Mouse (Mus musculus) MEL (cell line): ENCODE measurements around the gene Surf4. TPM values are rescaled to one million over a fixed set of nuclear protein-coding genes. Genes with fewer than 3 reads are reported as not detected.

Experiments
- DNase-seq: peaks from one replicate; pipeline ENCODE4 v3.0.0; 2011; ENCODE audit warnings: low read depth, low spot score
- H3K27ac ChIP-seq: 2 replicates; pipeline ENCODE4 v1.5.1; 2012; ENCODE audit warnings: low read depth, mild to moderate bottlenecking, control low read depth, low read length, moderate library complexity; ENCODE audit not compliant: control insufficient read depth
- H3K27me3 ChIP-seq, 2 experiments: fragments of 150-350 bp in 1 of 2; sonication (generic) in 1 of 2; 2 replicates each; pipeline ENCODE4 v1.6.1; 2012; ENCODE audit warnings: low read length in 2 of 2, mild to moderate bottlenecking in 2 of 2, improper control_type of control experiment in 1 of 2, moderate library complexity in 1 of 2; ENCODE audit not compliant: insufficient read depth in 2 of 2, control insufficient read depth in 1 of 2
- H3K36me3 ChIP-seq, 2 experiments: 2 replicates each; pipeline ENCODE4 v1.6.1; 2012 to 2014; ENCODE audit warnings: low read length in 2 of 2, improper control_type of control experiment in 1 of 2, inconsistent platforms in 1 of 2, mild to moderate bottlenecking in 1 of 2; ENCODE audit not compliant: insufficient read depth in 2 of 2, control insufficient read depth in 1 of 2
- H3K4me1 ChIP-seq, 2 experiments: fragments of 150-350 bp in 1 of 2; sonication (generic) in 1 of 2; 2 replicates each; pipeline ENCODE4 v1.6.1; 2012; ENCODE audit warnings: low read length in 2 of 2, improper control_type of control experiment in 1 of 2, mild to moderate bottlenecking in 1 of 2; ENCODE audit not compliant: insufficient read depth in 2 of 2, control insufficient read depth in 1 of 2
- H3K4me3 ChIP-seq, 2 experiments: fragments of 150-350 bp in 1 of 2; sonication (generic) in 1 of 2; 2 replicates each; pipeline ENCODE4 v1.5.1; 2012; ENCODE audit warnings: low read depth in 2 of 2, low read length in 2 of 2, mild to moderate bottlenecking in 2 of 2, moderate library complexity in 2 of 2, control low read depth in 1 of 2, improper control_type of control experiment in 1 of 2; ENCODE audit not compliant: control insufficient read depth in 1 of 2, insufficient read depth in 1 of 2
- H3K79me2 ChIP-seq: 2 replicates; pipeline ENCODE4 v1.6.1; 2012; ENCODE audit warnings: mild to moderate bottlenecking, low read length, moderate library complexity; ENCODE audit not compliant: control insufficient read depth, poor library complexity, insufficient read depth
- H3K9ac ChIP-seq: 2 replicates; pipeline ENCODE4 v1.6.1; 2012; ENCODE audit warnings: low read depth, mild to moderate bottlenecking, control low read depth, low read length, moderate library complexity; ENCODE audit not compliant: control insufficient read depth, poor library complexity, severe bottlenecking
- H3K9me3 ChIP-seq: fragments of 150-350 bp; sonication (generic); replicated peaks from 2 replicates; pipeline ENCODE4 v1.6.1; 2012; ENCODE audit warnings: mild to moderate bottlenecking, low read length, improper control_type of control experiment, moderate library complexity; ENCODE audit not compliant: insufficient read depth
- BHLHE40 ChIP-seq: IDR thresholded peaks from 2 replicates; pipeline ENCODE4 v1.6.1; 2012; ENCODE audit warnings: low read depth, mild to moderate bottlenecking, inconsistent platforms, low read length, improper control_type of control experiment, borderline replicate concordance
- CTCF ChIP-seq, 3 experiments: IDR thresholded peaks in 2 of 3; conservative IDR thresholded peaks in 1 of 3; 2 replicates each; pipeline ENCODE4 v1.5.1; 2011 to 2012; ENCODE audit warnings: low read length in 3 of 3, low read depth in 2 of 3, mild to moderate bottlenecking in 2 of 3, improper control_type of control experiment in 1 of 3, inconsistent platforms in 1 of 3, mixed read lengths in 1 of 3, moderate library complexity in 1 of 3; ENCODE audit not compliant: control insufficient read depth in 1 of 3, insufficient read depth in 1 of 3, poor library complexity in 1 of 3, severe bottlenecking in 1 of 3
- EP300 ChIP-seq, 2 experiments: IDR thresholded peaks; 2 replicates each; pipeline ENCODE4 v1.6.1; 2011; ENCODE audit warnings: improper control_type of control experiment in 2 of 2, low read length in 2 of 2, low read depth in 1 of 2, mild to moderate bottlenecking in 1 of 2
- GATA1 ChIP-seq: IDR thresholded peaks from 2 replicates; pipeline ENCODE4 v1.6.1; 2011; ENCODE audit warnings: low read depth, low read length, improper control_type of control experiment
- JUND ChIP-seq: IDR thresholded peaks from 2 replicates; pipeline ENCODE4 v1.6.1; 2011; ENCODE audit warnings: low read depth, mild to moderate bottlenecking, improper control_type of control experiment, low read length
- KAT2A ChIP-seq: conservative IDR thresholded peaks from 2 replicates; pipeline ENCODE4 v1.6.1; 2012; ENCODE audit warnings: low read depth, low read length, improper control_type of control experiment, inconsistent platforms
- MEF2A ChIP-seq: IDR thresholded peaks from 2 replicates; pipeline ENCODE4 v1.6.1; 2014; ENCODE audit warnings: low read depth, mild to moderate bottlenecking, inconsistent platforms, low read length, improper control_type of control experiment; ENCODE audit not compliant: poor library complexity, insufficient replicate concordance, severe bottlenecking; ENCODE audit errors: extremely low read depth
- MXI1 ChIP-seq: IDR thresholded peaks from 2 replicates; pipeline ENCODE4 v1.6.1; 2011; ENCODE audit warnings: mild to moderate bottlenecking, low read depth, low read length, improper control_type of control experiment
- MYC ChIP-seq: IDR thresholded peaks from 2 replicates; pipeline ENCODE4 v1.6.1; 2011; ENCODE audit warnings: low read depth, mild to moderate bottlenecking, low read length, improper control_type of control experiment, moderate library complexity
- NELFE ChIP-seq: IDR thresholded peaks from 2 replicates; pipeline ENCODE4 v1.6.1; 2011; ENCODE audit warnings: low read depth, low read length, improper control_type of control experiment
- RAD21 ChIP-seq: IDR thresholded peaks from 2 replicates; pipeline ENCODE4 v1.6.1; 2011; ENCODE audit warnings: mild to moderate bottlenecking, low read depth, low read length, improper control_type of control experiment
- SMC3 ChIP-seq: IDR thresholded peaks from 2 replicates; pipeline ENCODE4 v1.6.1; 2011; ENCODE audit warnings: low read depth, low read length, improper control_type of control experiment
- TAL1 ChIP-seq: IDR thresholded peaks from 2 replicates; pipeline ENCODE4 v1.6.1; 2012; ENCODE audit warnings: mild to moderate bottlenecking, inconsistent platforms, low read length, moderate library complexity, mixed read lengths
- TBP ChIP-seq: IDR thresholded peaks from 2 replicates; pipeline ENCODE4 v1.8.0; 2011; ENCODE audit warnings: low read depth, low read length, improper control_type of control experiment
- UBTF ChIP-seq: IDR thresholded peaks from 2 replicates; pipeline ENCODE4 v1.6.1; 2012; ENCODE audit warnings: low read depth, mild to moderate bottlenecking, inconsistent platforms, low read length, improper control_type of control experiment, moderate library complexity, borderline replicate concordance; ENCODE audit not compliant: insufficient read depth
- USF2 ChIP-seq, 2 experiments: IDR thresholded peaks; 2 replicates each; pipeline ENCODE4 v1.6.1; 2011 to 2012; ENCODE audit warnings: improper control_type of control experiment in 2 of 2, low read length in 2 of 2, borderline replicate concordance in 1 of 2, inconsistent platforms in 1 of 2, low read depth in 1 of 2, mild to moderate bottlenecking in 1 of 2; ENCODE audit not compliant: insufficient read depth in 1 of 2
- ZC3H11A ChIP-seq: IDR thresholded peaks from 2 replicates; pipeline ENCODE4 v1.6.1; 2012; ENCODE audit warnings: low read depth, mild to moderate bottlenecking, inconsistent platforms, low read length, improper control_type of control experiment
- ZMIZ1 ChIP-seq: IDR thresholded peaks from 2 replicates; pipeline ENCODE4 v1.6.1; 2012; ENCODE audit warnings: low read depth, mild to moderate bottlenecking, inconsistent platforms, low read length, improper control_type of control experiment, moderate library complexity
- ZNF384 ChIP-seq: IDR thresholded peaks from 2 replicates; pipeline ENCODE4 v1.6.1; 2012; ENCODE audit warnings: low read depth, mild to moderate bottlenecking, inconsistent platforms, low read length, improper control_type of control experiment
- polyA plus RNA-seq, 2 experiments: library from polyadenylated mRNA; stranded (reverse) in 1 of 2; unstranded in 1 of 2; fragments of >175 nt in 1 of 2; fragments of >200 nt in 1 of 2; gene quantifications; 2 replicates each; pipeline versions ENCODE4 v1.2.1 to v1.2.4; 2012; ENCODE audit warnings: low replicate concordance in 2 of 2, low read depth in 1 of 2; ENCODE audit not compliant: insufficient read length in 2 of 2, insufficient read depth in 1 of 2, missing spikeins in 1 of 2
- total RNA-seq: library from RNA; depleted of rRNA; stranded (reverse); fragments of 300-350 nt; gene quantifications from 2 replicates; pipeline ENCODE4 v1.2.3, GENCODE M21; 2012

Surf4 gene
- total and polyA plus RNA-seq, 3 experiments, result 152 to 252 TPM; not detected in 1

- TF ChIP-seq JUND, result no peak
- TF ChIP-seq KAT2A, result no peak
- TF ChIP-seq TBP, result no peak
- TF ChIP-seq MEF2A, result no peak
- no peak for TF ChIP-seq MXI1
- no peak for TF ChIP-seq EP300 (IDR thresholded peaks at IDR 0.05; ENCODE audit: low read depth in 1 of 2, low read length in 2 of 2)
- no peak for TF ChIP-seq TAL1
- no peak for TF ChIP-seq ZMIZ1
- TF ChIP-seq ZNF384, result no peak
- TF ChIP-seq ZC3H11A, result peak; percentile 28
- no peak for TF ChIP-seq UBTF
- no peak for TF ChIP-seq MYC
- TF ChIP-seq CTCF (IDR thresholded peaks at IDR 0.05 in 2 of 3, conservative IDR thresholded peaks at IDR 0.05 in 1 of 3; ENCODE audit: control insufficient read depth in 1 of 3, insufficient read depth in 1 of 3, low read depth in 2 of 3, low read length in 3 of 3, poor library complexity in 1 of 3, severe bottlenecking in 1 of 3), result peak; percentile 25 to 60 (median 45); a peak in 5 of 6 replicates
- TF ChIP-seq RAD21, result peak; percentile 38
- TF ChIP-seq SMC3, result peak; percentile 57
- TF ChIP-seq BHLHE40, result no peak
- Histone ChIP-seq H3K27me3 (no peaks in the 10 kb centered on the region), H3K9me3 (no peaks in the 10 kb centered on the region), H3K36me3 (peaks cover 0 to 11% of the 10 kb centered on the region in 2 experiments; a peak in 2 of 4 replicates), H3K4me3 (no peak overlapping the region), H3K9ac (no peak overlapping the region), H3K4me1 (peaks cover 0 to 12% of the 10 kb centered on the region in 2 experiments; a peak in 3 of 4 replicates), H3K27ac (no peak overlapping the region), H3K79me2 (peaks cover 16% of the 10 kb centered on the region)
- DNase-seq, result peak; percentile 55
Observed at GRCm38 (mm10) chr2:26967262-26967661, 33.5 kb upstream of the Surf4 start.

- peaks cover 2 to 16% of the 10 kb centered on the region in 2 experiments; a peak in 3 of 4 replicates for H3K4me1 ChIP-seq
- no peaks in the 10 kb centered on the region for H3K27me3 ChIP-seq
- H3K9ac ChIP-seq, result peak overlapping the region; percentile 93
- peak overlapping the region; percentile 93 for H3K27ac ChIP-seq
- H3K4me3 ChIP-seq, result peak overlapping the region; percentile 88 to 89
- peaks cover 2 to 17% of the 10 kb centered on the region in 2 experiments; a peak in 3 of 4 replicates for H3K36me3 ChIP-seq
- H3K79me2 ChIP-seq, result peaks cover 26% of the 10 kb centered on the region
- no peak for DNase-seq
- TF ChIP-seq BHLHE40 (0 out of 2 replicates have a peak, but pooled peaks have one; percentile 11), ZMIZ1 (no peak), NELFE (no peak), USF2 (IDR thresholded peaks at IDR 0.05; ENCODE audit: borderline replicate concordance in 1 of 2, insufficient read depth in 1 of 2, low read depth in 1 of 2, low read length in 2 of 2) (no peak), GATA1 (peak; percentile 40), JUND (0 out of 2 replicates have a peak, but pooled peaks have one; percentile 7), MEF2A (no peak)
- H3K9me3 ChIP-seq, result no peaks in the 10 kb centered on the region
Observed at GRCm38 (mm10) chr2:26964724-26965370, 31.1 kb upstream of the Surf4 start.
